Comparison of ENCODE assay signal across 21 mouse cellular contexts in the genomic region with DNA sequence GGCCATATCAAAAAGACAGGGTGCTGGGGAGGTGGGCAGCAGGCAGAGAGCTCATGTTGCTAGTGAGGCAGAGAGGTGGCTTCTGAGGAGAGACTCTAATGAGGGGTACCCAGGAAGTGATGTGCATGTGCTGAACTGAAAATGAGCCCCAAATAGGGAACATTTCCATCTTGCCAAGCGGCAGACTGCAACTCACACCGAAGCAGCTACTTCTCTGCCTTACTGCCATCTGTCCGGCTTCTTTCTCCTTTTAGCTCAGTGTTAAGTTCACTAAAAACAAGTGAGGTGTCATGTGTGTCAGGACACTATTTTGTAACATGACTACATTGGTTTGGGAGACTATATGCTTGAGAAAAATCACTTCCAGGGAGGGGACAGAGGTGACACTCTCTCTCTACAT.
"Had no signal": no experiment of that assay in that cellular context is flagged by ENCODE, and none has a peak within 500 bp of the region (broad histone marks: within the 10 kb centered on the region; RNA-seq: fewer than 3 reads in every experiment).

No protein-coding gene starts in this region.

- H3K4me2 ChIP-seq: limb, embryonic 13.5 days; liver, embryonic 12.5 days; liver, embryonic 15.5 days; lung, embryonic 15.5 days; midbrain, embryonic 13.5 days; neural tube, embryonic 13.5 days had no signal

- H3K4me1 ChIP-seq: liver, embryonic 12.5 days; liver, embryonic 15.5 days; megakaryocyte, embryonic 14.5 days had no signal

- H3K9me3 ChIP-seq: limb, embryonic 10.5 days; limb, embryonic 13.5 days; liver, embryonic 12.5 days; liver, embryonic 15.5 days; lung, embryonic 15.5 days; megakaryocyte, embryonic 14.5 days; midbrain, embryonic 10.5 days; midbrain, embryonic 13.5 days; neural tube, embryonic 13.5 days had no signal

- H3K9ac ChIP-seq: limb, embryonic 13.5 days; liver, embryonic 12.5 days; liver, embryonic 15.5 days; lung, embryonic 15.5 days; midbrain, embryonic 13.5 days; neural tube, embryonic 13.5 days had no signal

- DNase-seq: kidney, postnatal 25 days; liver; lung, adult 18-20 months; lung, postnatal 10 days; lung, postnatal 36 days; retina, postnatal 1 day; right cerebral cortex, postnatal 25 days; thymus, adult 2 months; thymus, postnatal 14 days had no signal

- H3K27me3 ChIP-seq: liver, embryonic 15.5 days; lung, embryonic 15.5 days had no signal

- H3K27ac ChIP-seq: kidney, postnatal 0 days; limb, embryonic 10.5 days; limb, embryonic 13.5 days; liver, embryonic 12.5 days; liver, embryonic 15.5 days; lung, embryonic 15.5 days; midbrain, embryonic 10.5 days; midbrain, embryonic 13.5 days; neural tube, embryonic 13.5 days had no signal

- H3K4me3 ChIP-seq: limb, embryonic 10.5 days; limb, embryonic 13.5 days; liver, embryonic 12.5 days; liver, embryonic 15.5 days; lung, embryonic 15.5 days; megakaryocyte, embryonic 14.5 days; midbrain, embryonic 10.5 days; midbrain, embryonic 13.5 days; myocyte; neural tube, embryonic 13.5 days had no signal

- H3K36me3 ChIP-seq: limb, embryonic 10.5 days; limb, embryonic 13.5 days; liver, embryonic 12.5 days; liver, embryonic 15.5 days; lung, embryonic 15.5 days; midbrain, embryonic 10.5 days; midbrain, embryonic 13.5 days; neural tube, embryonic 13.5 days had no signal

- ATAC-seq: liver, embryonic 12.5 days; midbrain, embryonic 13.5 days; midbrain, embryonic 16.5 days had no signal
